Mouse (Mus musculus): ENCODE data around the gene Ank3. TPM values are rescaled to one million over a fixed set of nuclear protein-coding genes. Genes with fewer than 3 reads are reported as not detected.

The Ank3 gene
- polyA plus RNA-seq, 1 experiment from 2014 or later, result 19.0 TPM

DNA sequence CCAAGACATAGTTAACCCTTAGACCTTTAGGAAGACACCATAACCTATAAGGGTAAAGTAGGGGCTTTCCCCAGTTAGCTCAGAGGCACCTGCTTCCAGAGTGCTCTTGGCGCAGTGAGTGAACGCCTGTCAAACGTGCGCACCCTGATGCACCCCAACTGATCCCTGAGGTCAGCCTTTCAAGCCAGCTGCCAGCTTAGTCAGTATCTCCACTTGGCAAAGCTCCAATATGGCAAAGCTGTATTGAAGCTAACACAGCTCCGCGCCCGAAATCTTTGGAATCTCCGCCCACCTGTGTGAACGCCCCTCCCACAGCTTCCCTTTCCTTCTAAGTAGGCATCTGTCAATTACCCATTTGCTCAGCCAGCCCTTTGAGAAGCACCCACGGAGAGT lies 662.1 kb downstream of the Ank3 start:
- no peaks in the 10 kb centered on the region for H3K9me3 ChIP-seq (ENCODE audit: control insufficient read depth, low read length)
- no peaks in the 10 kb centered on the region for H3K36me3 ChIP-seq (ENCODE audit: control insufficient read depth, insufficient read depth, low read length)
- no peak overlapping the region for H3K4me3 ChIP-seq (ENCODE audit: low read length)
- H3K4me2 ChIP-seq (ENCODE audit: low read depth, low read length), result 0 out of 2 replicates have a peak overlapping the region, but pooled peaks have one; percentile 20
- H3K27me3 ChIP-seq (ENCODE audit: control insufficient read depth, insufficient read depth, low read depth, low read length), result no peaks in the 10 kb centered on the region
- peaks cover 5% of the 10 kb centered on the region for H3K4me1 ChIP-seq (replicated peaks; ENCODE audit: control insufficient read depth, insufficient read depth, low read length)
- no peak for ATAC-seq (ENCODE audit: low read depth)
- no peak overlapping the region for H3K27ac ChIP-seq (ENCODE audit: low read length)
- no peak overlapping the region for H3K9ac ChIP-seq (ENCODE audit: low read length)
- 23% methylated on average over 10 of the region's 10 CpGs for WGBS

DNA sequence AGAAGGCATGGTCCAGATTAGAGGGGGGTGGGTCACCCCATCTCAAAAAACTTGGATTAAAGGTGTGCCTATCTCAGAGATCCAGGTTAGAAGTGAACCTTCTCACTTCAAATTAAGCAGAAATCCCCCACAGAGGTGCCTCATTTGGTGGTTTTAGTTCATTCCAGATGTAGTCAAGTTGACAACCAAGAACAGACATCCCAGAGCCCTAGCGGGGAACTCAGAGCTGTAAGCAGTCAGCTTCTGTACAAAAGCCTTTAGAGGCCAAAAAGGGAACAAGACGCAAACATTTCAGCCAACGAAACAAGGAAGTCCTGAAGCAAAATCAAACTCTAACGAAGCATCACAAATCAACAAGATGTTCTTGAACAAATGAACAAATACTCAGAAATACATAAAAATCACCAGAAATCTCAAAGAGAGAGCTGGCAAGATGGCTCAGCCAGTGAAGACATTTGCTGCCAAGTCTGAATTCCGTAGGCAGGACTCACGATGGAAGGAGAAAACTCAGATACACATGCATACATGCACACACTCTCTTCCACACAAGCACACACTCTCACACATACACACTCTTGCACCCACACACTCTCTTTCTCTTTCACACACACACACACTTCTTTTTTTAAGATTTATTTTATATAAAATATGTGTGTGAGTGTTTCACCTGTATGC lies 665.4 kb downstream of the Ank3 start:
- Histone ChIP-seq H3K4me1 (replicated peaks; ENCODE audit: control insufficient read depth, insufficient read depth, low read length) (no peaks in the 10 kb centered on the region; the same call in 1 of the 2 replicates), H3K9me3 (ENCODE audit: control insufficient read depth, low read length) (no peaks in the 10 kb centered on the region), H3K9ac (ENCODE audit: low read length) (no peak overlapping the region), H3K36me3 (ENCODE audit: control insufficient read depth, insufficient read depth, low read length) (no peaks in the 10 kb centered on the region), H3K27ac (ENCODE audit: low read length) (no peak overlapping the region), H3K4me2 (ENCODE audit: low read depth, low read length) (no peak overlapping the region), H3K4me3 (ENCODE audit: low read length) (no peak overlapping the region), H3K27me3 (ENCODE audit: control insufficient read depth, insufficient read depth, low read depth, low read length) (no peaks in the 10 kb centered on the region)
- WGBS, result 86% methylated on average over 6 of the region's 6 CpGs
- ATAC-seq (ENCODE audit: low read depth), result no peak

DNA sequence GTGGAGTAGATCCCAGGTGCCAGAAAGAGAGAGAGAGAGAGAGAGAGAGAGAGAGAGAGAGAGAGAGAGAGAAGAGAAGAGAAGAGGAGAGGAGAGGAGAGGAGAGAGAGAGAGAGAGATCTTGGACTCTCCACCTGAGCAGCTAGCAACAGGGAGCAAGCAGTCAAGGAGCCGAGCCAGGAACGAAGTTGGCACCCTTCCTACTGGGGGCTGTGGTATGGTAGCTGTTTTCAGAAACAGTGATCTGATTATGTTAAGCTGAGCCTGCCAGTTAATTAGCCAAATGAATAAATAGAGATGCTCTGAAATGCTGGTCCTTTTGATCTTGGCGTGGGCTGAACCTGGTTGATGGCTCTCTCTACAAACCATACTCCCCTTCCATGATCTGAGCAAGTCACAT lies 666.6 kb downstream of the Ank3 start:
- no peak overlapping the region for H3K9ac ChIP-seq (ENCODE audit: low read length)
- no peaks in the 10 kb centered on the region for H3K27me3 ChIP-seq (ENCODE audit: control insufficient read depth, insufficient read depth, low read depth, low read length)
- H3K4me1 ChIP-seq (replicated peaks; ENCODE audit: control insufficient read depth, insufficient read depth, low read length), result no peaks in the 10 kb centered on the region; the same call in 1 of the 2 replicates
- no peaks in the 10 kb centered on the region for H3K36me3 ChIP-seq (ENCODE audit: control insufficient read depth, insufficient read depth, low read length)
- no peak overlapping the region for H3K4me2 ChIP-seq (ENCODE audit: low read depth, low read length)
- no peak overlapping the region for H3K27ac ChIP-seq (ENCODE audit: low read length)
- ATAC-seq (ENCODE audit: low read depth), result no peak
- WGBS, result 71% methylated on average over 3 of the region's 3 CpGs
- H3K4me3 ChIP-seq (ENCODE audit: low read length), result no peak overlapping the region
- no peaks in the 10 kb centered on the region for H3K9me3 ChIP-seq (ENCODE audit: control insufficient read depth, low read length)

DNA sequence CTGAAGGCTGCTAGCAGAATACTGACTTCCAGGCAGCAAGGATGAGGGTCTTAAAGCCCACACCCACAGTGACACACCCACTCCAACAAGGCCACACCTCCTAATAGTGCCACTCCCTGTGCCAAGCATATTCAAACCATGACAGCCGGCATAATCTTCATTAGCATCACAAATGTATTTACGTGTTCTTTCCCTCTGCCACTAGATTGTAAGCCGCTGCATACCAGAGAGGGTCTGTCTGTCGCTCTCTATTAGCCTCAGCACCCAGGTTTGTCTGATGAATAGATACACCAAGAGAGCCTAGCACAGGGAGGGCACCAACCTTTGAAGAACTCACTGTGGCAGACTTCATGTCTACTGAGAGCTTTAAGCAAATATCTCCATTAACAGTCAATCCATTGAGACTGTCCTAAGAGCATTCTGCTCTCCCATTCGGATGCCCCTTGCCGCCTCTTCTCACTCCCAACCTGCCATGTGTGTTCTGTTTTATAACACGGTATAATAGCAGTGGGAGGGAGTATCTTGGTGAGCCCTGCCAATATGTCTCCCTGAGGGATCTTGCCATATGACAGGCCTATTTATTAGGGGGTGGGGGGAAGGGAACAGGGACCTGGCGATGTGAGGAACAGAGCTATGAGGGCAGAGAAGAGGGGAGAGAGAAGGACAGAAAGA lies 668.1 kb downstream of the Ank3 start:
- H3K4me2 ChIP-seq (ENCODE audit: low read depth, low read length), result no peak overlapping the region
- H3K9ac ChIP-seq (ENCODE audit: low read length), result no peak overlapping the region
- H3K4me1 ChIP-seq (replicated peaks; ENCODE audit: control insufficient read depth, insufficient read depth, low read length), result no peaks in the 10 kb centered on the region
- H3K9me3 ChIP-seq (ENCODE audit: control insufficient read depth, low read length), result no peaks in the 10 kb centered on the region
- H3K4me3 ChIP-seq (ENCODE audit: low read length), result no peak overlapping the region
- no peak for ATAC-seq (ENCODE audit: low read depth)
- WGBS, result 54% methylated on average over 8 of the region's 8 CpGs
- no peaks in the 10 kb centered on the region for H3K27me3 ChIP-seq (ENCODE audit: control insufficient read depth, insufficient read depth, low read depth, low read length)
- no peak overlapping the region for H3K27ac ChIP-seq (ENCODE audit: low read length)
- H3K36me3 ChIP-seq (ENCODE audit: control insufficient read depth, insufficient read depth, low read length), result no peaks in the 10 kb centered on the region

DNA sequence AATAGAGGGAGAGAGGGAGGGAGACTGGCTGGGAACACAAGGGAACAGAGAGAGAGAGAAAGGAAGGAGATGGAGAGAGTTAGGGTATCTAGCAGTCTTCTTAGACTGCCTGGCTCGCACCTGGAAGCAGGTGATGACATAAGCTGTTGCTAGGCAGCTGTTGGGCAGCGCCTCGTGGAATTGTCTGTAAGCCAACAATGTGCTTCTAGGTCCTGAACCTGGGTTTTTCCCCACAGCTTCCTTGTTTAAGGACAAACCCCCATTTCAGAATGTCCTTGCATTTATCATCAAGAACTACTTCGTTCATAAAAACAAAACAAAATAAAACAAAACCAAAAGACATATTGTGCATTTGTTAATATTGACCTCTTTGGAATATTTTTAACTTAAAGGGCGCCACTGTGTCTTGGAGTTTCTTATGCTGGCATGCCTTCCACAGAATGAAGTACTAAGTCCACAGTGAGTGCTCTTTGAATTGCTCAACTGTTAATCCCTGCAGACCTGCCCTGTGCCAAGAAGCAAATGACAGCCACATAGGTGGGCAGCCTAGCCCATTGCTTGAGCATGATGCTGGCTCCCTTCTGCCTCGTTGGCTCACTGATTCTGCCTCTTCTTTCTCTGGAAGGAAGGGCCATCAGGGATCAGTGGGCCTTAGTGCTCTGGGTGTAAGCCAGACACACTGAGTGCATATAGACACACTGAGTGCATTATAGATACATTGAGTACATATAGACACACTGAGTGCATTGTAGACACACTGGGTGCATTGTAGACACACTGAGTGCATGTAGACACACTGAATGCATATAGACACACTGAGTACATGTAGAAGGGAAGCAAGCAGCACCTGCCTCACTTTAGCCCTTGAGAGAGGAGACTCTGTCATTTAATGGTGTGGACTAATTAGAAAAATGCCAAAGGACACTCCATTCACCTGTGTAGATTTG lies 668.9 kb downstream of the Ank3 start:
- no peaks in the 10 kb centered on the region for H3K4me1 ChIP-seq (replicated peaks; ENCODE audit: control insufficient read depth, insufficient read depth, low read length)
- 36% methylated on average over 6 of the region's 6 CpGs for WGBS
- no peaks in the 10 kb centered on the region for H3K36me3 ChIP-seq (ENCODE audit: control insufficient read depth, insufficient read depth, low read length)
- no peak overlapping the region for H3K27ac ChIP-seq (ENCODE audit: low read length)
- no peaks in the 10 kb centered on the region for H3K9me3 ChIP-seq (ENCODE audit: control insufficient read depth, low read length)
- no peak for ATAC-seq (ENCODE audit: low read depth)
- H3K9ac ChIP-seq (ENCODE audit: low read length), result no peak overlapping the region
- no peaks in the 10 kb centered on the region for H3K27me3 ChIP-seq (ENCODE audit: control insufficient read depth, insufficient read depth, low read depth, low read length)
- H3K4me2 ChIP-seq (ENCODE audit: low read depth, low read length), result no peak overlapping the region
- no peak overlapping the region for H3K4me3 ChIP-seq (ENCODE audit: low read length)

DNA sequence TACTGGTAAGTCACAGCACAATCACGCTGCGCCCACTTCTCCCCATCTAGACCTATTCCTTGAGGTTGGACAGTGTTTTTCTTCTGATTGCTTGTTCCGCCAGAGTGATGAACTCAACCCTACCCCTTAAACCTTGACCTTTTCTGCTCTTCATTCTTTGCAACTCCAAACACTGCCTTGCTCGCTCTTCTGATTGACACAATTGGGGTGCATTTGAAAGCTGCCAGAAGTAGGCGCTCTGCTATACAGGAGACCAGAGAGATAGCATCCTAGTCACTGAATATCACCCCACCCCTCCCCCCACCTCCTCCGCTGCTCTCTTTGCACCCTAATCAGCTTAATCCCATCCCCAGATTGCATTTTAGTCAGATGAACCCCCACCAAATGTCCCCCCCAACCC lies 670.7 kb downstream of the Ank3 start:
- Histone ChIP-seq H3K9me3 (ENCODE audit: control insufficient read depth, low read length) (no peaks in the 10 kb centered on the region), H3K4me2 (ENCODE audit: low read depth, low read length) (no peak overlapping the region), H3K4me1 (replicated peaks; ENCODE audit: control insufficient read depth, insufficient read depth, low read length) (no peaks in the 10 kb centered on the region), H3K36me3 (ENCODE audit: control insufficient read depth, insufficient read depth, low read length) (no peaks in the 10 kb centered on the region), H3K27ac (ENCODE audit: low read length) (no peak overlapping the region), H3K27me3 (ENCODE audit: control insufficient read depth, insufficient read depth, low read depth, low read length) (no peaks in the 10 kb centered on the region), H3K9ac (ENCODE audit: low read length) (no peak overlapping the region), H3K4me3 (ENCODE audit: low read length) (no peak overlapping the region)
- no peak for ATAC-seq (ENCODE audit: low read depth)
- 52% methylated on average over 6 of the region's 6 CpGs for WGBS

DNA sequence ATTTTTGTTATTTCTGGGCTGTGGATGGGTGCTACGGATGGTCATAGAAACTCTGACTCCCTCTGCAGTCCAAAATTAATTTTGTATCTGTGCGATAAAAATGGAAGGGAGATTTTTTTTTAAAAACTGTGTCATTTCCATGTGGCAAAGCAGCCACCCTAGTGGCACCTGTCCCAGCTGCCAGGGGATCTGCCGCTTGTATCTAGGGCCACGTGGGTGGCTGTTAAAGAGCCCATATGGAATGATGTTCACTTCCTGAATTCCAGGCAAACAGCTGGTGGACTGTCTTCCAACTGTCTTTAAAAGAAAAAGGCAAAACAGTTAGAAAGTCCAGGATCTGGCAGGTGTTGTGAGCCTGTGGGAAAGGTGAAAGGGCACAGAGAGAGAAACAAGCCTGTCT lies 672.8 kb downstream of the Ank3 start:
- Histone ChIP-seq H3K36me3 (ENCODE audit: control insufficient read depth, insufficient read depth, low read length) (no peaks in the 10 kb centered on the region), H3K27ac (ENCODE audit: low read length) (no peak overlapping the region), H3K9ac (ENCODE audit: low read length) (no peak overlapping the region), H3K9me3 (ENCODE audit: control insufficient read depth, low read length) (no peaks in the 10 kb centered on the region), H3K4me2 (ENCODE audit: low read depth, low read length) (no peak overlapping the region), H3K4me1 (replicated peaks; ENCODE audit: control insufficient read depth, insufficient read depth, low read length) (no peaks in the 10 kb centered on the region), H3K27me3 (ENCODE audit: control insufficient read depth, insufficient read depth, low read depth, low read length) (no peaks in the 10 kb centered on the region), H3K4me3 (ENCODE audit: low read length) (no peak overlapping the region)
- WGBS, result 80% methylated on average over 4 of the region's 4 CpGs
- ATAC-seq (ENCODE audit: low read depth), result no peak
